Mouse (Mus musculus): ENCODE results near the gene Ambra1.

Gene Ambra1

DNA sequence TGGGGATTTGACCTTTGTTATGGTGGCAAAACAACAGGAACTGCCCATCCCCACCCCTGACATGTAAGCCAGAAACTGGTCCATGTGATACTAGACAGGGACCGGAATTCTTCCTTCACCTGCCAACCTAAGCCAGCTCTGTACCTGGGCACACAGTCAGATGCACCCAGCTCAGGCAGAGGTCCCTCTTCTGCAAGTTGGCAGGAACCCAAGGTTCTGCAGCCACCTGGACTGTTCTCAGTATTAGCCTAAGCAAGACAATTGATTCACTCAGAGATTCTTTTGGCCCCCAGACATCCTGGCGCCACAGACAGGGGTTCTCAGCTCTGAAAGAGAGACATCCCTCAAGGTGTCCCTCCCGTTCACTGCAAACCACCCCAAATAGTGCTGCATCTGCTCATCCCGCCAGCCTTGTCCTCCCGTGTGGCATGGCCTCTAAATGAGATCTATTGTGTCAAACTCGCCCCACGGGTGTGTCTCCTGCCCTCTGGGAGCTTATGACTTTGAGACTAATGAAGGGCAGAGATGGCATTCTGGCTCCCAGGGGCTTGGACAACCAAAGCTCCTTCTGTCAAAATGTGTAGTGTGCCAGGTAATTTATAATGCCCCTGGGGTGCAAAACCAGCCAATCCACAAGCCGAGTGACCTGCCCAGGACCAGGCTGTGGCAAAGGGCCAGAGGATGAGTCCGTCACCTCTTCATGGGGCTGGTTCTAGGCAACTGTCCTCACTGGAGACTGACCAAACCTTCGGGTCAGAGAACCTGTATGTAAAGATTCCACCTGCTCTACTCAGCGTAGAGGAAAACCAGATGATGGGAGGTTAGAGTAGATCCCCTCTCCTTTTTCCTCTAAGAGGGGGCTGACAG is 229.8 kb downstream of the Ambra1 start:
- DNase-seq (ENCODE audit: low spot score in 2 of 2) = no peak

DNA sequence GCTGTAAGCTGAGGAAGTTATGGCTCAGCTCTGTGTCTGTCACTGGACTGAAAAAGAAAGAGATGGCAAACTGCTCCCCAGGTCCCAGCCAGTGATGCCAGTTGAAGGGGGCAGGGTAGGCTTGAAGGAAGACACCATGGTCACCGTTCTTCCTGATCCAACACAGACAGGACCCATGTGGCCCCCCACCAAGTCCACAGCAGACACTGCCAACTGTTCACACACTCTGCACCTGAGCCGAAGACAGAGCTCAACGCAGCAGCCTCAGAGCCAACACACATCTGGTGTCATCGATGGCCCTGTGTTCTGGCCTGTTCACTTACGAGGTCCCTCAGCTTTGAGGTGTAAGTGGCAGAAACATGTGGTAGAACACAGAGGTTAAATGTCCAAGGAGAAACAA is 230.5 kb downstream of the Ambra1 start:
- DNase-seq (ENCODE audit: low spot score in 2 of 2) = no peak

DNA sequence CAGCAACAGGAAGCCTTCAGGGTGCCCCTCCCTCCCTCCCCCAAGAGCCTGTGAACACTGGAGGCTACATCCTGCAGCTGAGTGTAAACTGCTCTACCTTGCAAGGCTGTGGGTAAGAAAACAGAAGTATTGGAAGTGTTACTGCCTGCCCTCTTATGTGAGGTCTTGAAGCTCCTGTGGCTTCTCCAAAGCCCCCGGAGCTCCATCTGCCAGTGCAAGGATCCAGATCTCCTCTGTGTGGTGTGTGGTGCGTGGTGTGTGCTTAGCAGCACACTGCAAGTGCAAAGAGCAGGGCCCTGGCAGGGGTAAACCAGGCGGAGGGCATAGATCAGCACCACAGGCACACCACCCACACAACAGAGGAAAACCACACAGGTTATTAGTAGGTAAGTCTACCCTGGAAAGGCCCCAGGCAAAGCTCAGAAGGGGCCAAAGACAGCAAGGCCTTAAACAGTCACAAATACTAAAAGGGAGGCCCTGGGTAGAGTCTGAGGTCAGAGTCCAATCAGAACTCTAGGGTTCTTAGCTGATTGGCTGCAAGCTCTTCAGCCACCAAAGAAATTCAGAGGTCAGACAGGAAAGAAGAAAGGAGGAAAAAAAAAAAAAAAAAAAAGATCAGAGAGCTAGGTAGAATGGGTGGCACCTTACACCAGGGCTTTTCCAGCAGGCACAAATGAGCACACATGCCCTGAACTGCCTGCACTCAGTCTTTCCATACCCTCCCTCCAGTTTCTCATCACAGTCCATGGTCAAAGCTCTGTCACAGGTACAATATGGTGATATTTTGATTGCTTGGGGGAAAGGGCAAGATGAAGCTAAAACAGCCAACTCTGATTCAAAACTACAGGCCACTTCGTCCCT is 232.2 kb downstream of the Ambra1 start:
- no peak for DNase-seq (ENCODE audit: low spot score in 2 of 2)

GRCm38 (mm10) chr2:91962864-91963401 is 233.0 kb downstream of the Ambra1 start:
- DNase-seq (ENCODE audit: low spot score in 2 of 2) = peak in 1 of 2 experiments; percentile 46

- DNase-seq (ENCODE audit: low spot score in 2 of 2) = peak; percentile 97 to 98
These were observed 233.6 kb downstream of the Ambra1 start for GRCm38 (mm10) chr2:91963443-91963932.

DNA sequence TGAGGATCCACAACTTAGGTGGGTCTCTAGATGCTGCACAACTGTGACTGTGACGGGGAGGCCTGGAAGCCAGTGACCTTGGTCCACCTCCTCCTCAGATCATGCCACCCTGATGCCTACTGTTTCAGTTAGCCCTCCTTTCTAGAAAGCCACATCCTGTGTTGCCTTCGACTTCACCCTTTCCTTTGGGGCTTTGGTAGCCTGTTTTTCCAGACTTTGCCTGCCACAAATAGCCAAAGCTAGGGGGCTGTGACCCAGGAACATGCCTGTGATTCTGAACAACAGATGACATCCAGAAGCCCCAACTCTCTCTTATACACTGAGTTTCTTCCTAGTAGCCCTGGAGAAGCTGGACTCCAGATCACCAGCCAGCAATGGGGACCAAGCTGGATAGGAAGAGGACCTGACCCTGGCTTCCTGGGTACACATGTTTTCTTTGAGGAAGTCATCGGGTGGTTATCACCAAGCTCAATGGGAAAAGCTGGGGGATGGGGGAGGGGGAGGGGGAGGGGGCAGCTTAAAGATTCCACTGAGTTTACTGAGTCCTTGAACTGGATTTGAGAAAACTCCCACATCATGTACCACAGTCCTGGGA is 234.8 kb downstream of the Ambra1 start:
- no peak for DNase-seq (ENCODE audit: low spot score in 2 of 2)

- DNase-seq (ENCODE audit: low spot score in 2 of 2) = peak in 1 of 2 experiments; percentile 57
These were observed 235.5 kb downstream of the Ambra1 start for GRCm38 (mm10) chr2:91965417-91965816.

- no peak for DNase-seq (ENCODE audit: low spot score in 2 of 2)
These were observed 236.4 kb downstream of the Ambra1 start for GRCm38 (mm10) chr2:91966367-91966766.

DNA sequence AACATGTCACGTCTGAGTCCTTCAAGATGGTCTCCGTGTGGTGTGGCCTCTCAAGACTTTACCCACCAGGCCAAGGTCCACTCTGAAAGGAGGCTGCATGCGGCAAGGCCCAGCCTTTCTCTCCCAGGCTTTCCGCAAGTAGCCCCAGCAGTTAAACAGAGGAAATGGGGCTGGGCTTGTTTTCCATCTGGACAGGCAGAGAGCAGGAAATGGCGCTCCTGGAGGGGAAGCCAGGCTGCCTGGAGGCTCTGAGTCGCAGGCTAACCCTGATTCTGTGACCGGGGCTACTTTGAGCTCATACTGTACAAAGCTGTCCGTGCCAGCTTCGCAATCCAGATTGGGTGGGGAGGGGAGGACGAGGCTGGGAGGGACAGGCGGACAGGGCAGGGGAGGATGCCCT is 238.0 kb downstream of the Ambra1 start:
- no peak for DNase-seq (ENCODE audit: low spot score in 2 of 2)
